Mouse (Mus musculus) cortical plate, adult 2 months (tissue): ENCODE data around the gene Thumpd3. TPM values are rescaled to one million over a fixed set of nuclear protein-coding genes. Genes with fewer than 3 reads are reported as not detected.

Experiments used
- H3K27ac ChIP-seq: fragments of 200-500 bp; 2 replicates; pipeline ENCODE4 v1.5.1; 2012; ENCODE audit warnings: low read length, control low read depth, inconsistent platforms; ENCODE audit not compliant: insufficient read depth
- H3K4me1 ChIP-seq: fragments of 200-500 bp; 2 replicates; pipeline ENCODE4 v1.6.1; 2011; ENCODE audit warnings: low read length; ENCODE audit not compliant: control insufficient read depth, insufficient read depth
- H3K4me3 ChIP-seq: fragments of 200-500 bp; 2 replicates; pipeline ENCODE4 v1.5.1; 2011; ENCODE audit warnings: mild to moderate bottlenecking, low read length, control low read depth; ENCODE audit not compliant: insufficient read depth
- CTCF ChIP-seq: fragments of 200-500 bp; IDR thresholded peaks from 2 replicates; pipeline ENCODE4 v1.5.1; 2011; ENCODE audit warnings: mild to moderate bottlenecking, control low read depth, low read length; ENCODE audit not compliant: insufficient read depth; ENCODE audit errors: extremely low read depth
- POLR2A ChIP-seq: fragments of 200-500 bp; IDR thresholded peaks from 2 replicates; pipeline ENCODE4 v1.6.1; 2011; ENCODE audit warnings: mild to moderate bottlenecking, low read length, control low read depth; ENCODE audit not compliant: insufficient read depth; ENCODE audit errors: extremely low read depth
- polyA plus RNA-seq: library from polyadenylated mRNA; depleted of rRNA; stranded (reverse); fragments of >200 nt; gene quantifications from 2 replicates; pipeline ENCODE4 v1.2.3, GENCODE M21; 2012; rRNA removed

Gene Thumpd3
- polyA plus RNA-seq, 1 experiment: 19.2 TPM

DNA sequence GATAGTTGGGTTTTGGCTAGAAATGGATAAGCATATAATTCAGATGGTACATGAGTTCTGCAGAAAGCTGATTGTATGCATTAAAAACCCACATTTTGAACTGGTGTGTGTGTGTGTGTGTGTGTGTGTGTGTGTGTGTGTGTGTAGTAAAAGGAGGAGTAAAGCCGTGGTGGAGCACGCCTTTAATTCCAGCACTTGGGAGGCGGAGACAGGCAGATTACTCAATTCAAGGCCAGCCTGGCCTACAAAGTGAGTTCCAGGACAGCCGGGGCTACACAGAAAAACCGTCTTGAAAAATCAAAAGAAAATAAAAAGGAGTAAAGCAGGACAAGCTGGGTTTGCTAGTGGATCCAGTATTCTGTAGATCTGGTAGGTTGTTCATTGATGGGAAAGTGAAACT, 51.6 kb downstream of the Thumpd3 start:
- H3K27ac ChIP-seq: no peak overlapping the region
- H3K4me3 ChIP-seq: no peak overlapping the region
- TF ChIP-seq CTCF (no peak), POLR2A (no peak)
- peaks cover 3% of the 10 kb centered on the region; the same call in 1 of the 2 replicates for H3K4me1 ChIP-seq

DNA sequence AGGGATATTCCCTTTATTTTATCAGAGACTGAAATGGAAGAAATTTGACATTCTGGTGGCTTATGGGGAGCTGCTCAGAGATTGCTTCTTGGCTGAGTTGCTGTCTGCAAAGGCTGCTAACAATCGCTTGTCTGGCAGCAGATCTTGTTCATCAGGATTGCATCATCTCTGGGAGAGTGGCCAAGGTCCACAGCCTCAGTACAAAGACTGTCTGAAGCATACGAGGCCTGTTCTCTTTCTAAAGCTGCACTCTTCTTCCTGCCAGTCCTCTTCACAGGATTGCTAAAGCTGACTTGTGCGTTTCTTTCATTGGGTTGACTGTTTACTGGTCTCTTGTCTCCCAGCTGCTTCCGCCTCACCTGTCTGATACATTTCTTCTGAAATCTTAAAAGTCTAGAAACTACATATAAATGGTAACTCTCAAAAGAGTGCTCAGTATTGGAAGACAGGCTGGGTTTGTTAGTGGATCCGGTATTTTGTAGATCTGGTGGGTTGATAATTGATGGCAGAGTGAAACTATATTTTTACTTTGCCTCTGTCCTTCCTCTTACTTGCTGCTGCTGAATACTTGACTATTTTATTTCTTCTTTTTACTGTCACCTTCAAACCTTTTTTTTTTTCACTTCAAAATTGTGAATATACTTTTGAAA, 53.7 kb downstream of the Thumpd3 start:
- Histone ChIP-seq H3K4me3 (no peak overlapping the region), H3K4me1 (peaks cover 3% of the 10 kb centered on the region; the same call in 1 of the 2 replicates), H3K27ac (0 out of 2 replicates have a peak overlapping the region, but pooled peaks have one; percentile 60)
- 0 out of 2 replicates have a peak, but pooled peaks have one; percentile 19 for TF ChIP-seq POLR2A
- no peak for TF ChIP-seq CTCF

DNA sequence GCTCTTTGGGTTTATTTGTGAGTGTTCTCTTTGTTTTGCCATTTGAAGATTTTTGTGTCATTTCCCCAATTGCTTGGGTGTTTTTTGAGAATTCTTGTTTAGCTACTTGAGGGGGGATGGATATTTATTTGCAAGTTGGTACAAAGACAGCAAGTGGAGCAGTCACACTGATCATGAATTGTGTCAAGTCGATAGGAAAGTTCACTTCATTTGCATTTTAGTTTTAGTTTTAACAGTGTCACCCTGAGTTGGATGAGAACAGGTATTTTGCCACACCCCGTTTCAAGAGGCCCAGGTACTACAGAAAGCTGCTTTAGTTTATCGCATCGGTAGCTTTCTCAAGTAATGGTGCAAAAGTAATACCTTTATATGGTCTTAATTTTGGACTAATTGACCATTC, 56.5 kb downstream of the Thumpd3 start:
- Histone ChIP-seq H3K4me3 (no peak overlapping the region), H3K4me1 (peaks cover 3% of the 10 kb centered on the region; the same call in 1 of the 2 replicates), H3K27ac (no peak overlapping the region)
- TF ChIP-seq POLR2A (no peak), CTCF (no peak)

DNA sequence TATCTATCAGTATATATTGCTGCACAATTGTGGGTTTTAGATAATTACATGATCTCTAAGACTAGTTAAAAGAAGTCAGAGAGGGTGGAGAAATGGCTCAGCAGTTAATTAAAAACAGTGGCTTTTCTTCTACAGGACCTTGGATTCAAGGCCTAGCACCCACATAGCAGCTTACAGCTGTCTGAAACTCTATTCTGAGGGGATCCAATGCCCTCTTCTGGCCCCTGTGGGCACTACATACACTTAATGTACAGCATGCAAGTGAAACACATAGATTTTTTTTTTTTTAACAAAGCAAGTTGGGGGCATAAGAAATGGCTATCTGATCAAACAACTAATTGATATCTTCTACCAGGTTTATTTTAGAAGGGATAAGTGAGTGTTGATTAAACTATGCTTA, 57.7 kb downstream of the Thumpd3 start:
- TF ChIP-seq POLR2A (no peak), CTCF (0 out of 2 replicates have a peak, but pooled peaks have one; percentile 19)
- Histone ChIP-seq H3K4me3 (no peak overlapping the region), H3K4me1 (peaks cover 3% of the 10 kb centered on the region; the same call in 1 of the 2 replicates), H3K27ac (no peak overlapping the region)

DNA sequence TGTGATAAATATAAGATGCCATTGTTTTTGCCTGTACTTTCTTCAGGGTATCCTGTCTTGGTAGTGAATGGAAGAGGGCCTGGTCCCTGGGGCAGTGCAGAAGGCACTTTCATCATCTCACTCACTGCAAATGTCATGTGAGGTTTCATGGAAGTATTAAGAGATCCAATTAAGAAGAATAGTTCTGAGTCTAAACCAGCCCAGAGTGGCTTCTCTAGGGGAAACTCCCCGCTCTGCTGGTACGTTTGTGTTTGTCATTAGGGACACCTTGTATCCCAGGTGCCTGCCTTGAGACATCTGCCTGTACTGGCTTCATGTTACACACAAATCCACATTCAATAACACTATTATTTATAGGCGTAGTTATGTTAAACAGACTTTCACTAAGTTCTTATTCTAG, 63.4 kb downstream of the Thumpd3 start:
- TF ChIP-seq POLR2A (no peak), CTCF (no peak)
- Histone ChIP-seq H3K27ac (no peak overlapping the region), H3K4me1 (no peaks in the 10 kb centered on the region; the same call in 1 of the 2 replicates), H3K4me3 (no peak overlapping the region)

DNA sequence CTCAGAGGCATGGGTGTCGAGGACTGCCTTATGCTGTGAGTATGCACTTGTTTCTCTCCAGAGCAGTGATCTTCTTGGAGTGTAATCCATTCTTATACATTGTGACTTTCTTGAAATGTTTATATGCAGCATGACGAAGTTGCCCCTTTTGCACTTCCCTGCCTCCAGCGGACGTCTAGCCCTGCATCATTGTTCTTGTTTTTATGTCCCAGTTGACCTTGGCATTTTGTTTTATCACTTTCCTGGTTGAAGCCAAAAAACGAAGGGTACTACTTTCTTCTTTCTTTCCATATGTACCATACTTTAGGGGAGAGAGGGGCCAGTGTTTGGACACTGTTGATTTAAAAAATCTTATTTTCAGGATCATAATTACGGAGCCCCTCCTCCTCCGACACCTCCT, 63.9 kb downstream of the Thumpd3 start:
- no peaks in the 10 kb centered on the region; the same call in 1 of the 2 replicates for H3K4me1 ChIP-seq
- TF ChIP-seq POLR2A (no peak), CTCF (no peak)
- no peak overlapping the region for H3K27ac ChIP-seq
- no peak overlapping the region for H3K4me3 ChIP-seq

Other genes starting within 250 kb of the Thumpd3 start
- 91.4 and 95.5 TPM in 2 replicates for gene Srgap3, start 99.0 kb upstream of the Thumpd3 start, polyA plus RNA-seq
- gene Setd5, start 31.1 kb downstream of the Thumpd3 start, polyA plus RNA-seq: 53.2 and 56.8 TPM in 2 replicates
- 58.6 and 61.5 TPM in 2 replicates for gene Lhfpl4, start 149.2 kb downstream of the Thumpd3 start, polyA plus RNA-seq
- gene Mtmr14, start 191.6 kb downstream of the Thumpd3 start, polyA plus RNA-seq: 22.0 and 23.2 TPM in 2 replicates
- gene Cpne9, start 236.1 kb downstream of the Thumpd3 start, polyA plus RNA-seq: 136 and 163 TPM in 2 replicates